In genomic region chr8:22013034-22013707, GRCm38 (mm10) we compare ENCODE assay signal across 10 mouse cellular contexts. TPM values are rescaled to one million over a fixed set of nuclear protein-coding genes. Genes with fewer than 3 reads are reported as not detected.
DNase-seq lines count a peak whose midpoint lies in the region; ATAC-seq and TF ChIP-seq lines count a peak whose summit lies in the region.
"Had no signal": no experiment of that assay in that cellular context is flagged by ENCODE, and none has a peak within 500 bp of the region (broad histone marks: within the 10 kb centered on the region; RNA-seq: fewer than 3 reads in every experiment).

No protein-coding gene starts in this region.

- no peak for DNase-seq in midbrain, embryonic 10.5 days (ENCODE audit: low spot score)
- no peak for DNase-seq in midbrain, embryonic 11.5 days (ENCODE audit: low spot score, missing footprints)
- peak; percentile 40 for DNase-seq in forebrain, postnatal 0 days
- DNase-seq in splenic B cell, adult 2 months (ENCODE audit: low read depth, low spot score), result peak; percentile 20
- DNase-seq in thymus, postnatal 25 days, result no peak
- DNase-seq: lung, postnatal 14 days had no signal

- no peak overlapping the region for H3K27ac ChIP-seq in midbrain, embryonic 10.5 days (replicated peaks)
- H3K27ac ChIP-seq in midbrain, embryonic 11.5 days (ENCODE audit: low read depth, low read length), result no peak overlapping the region
- H3K27ac ChIP-seq in cortical plate, adult 2 months (ENCODE audit: insufficient read depth, low read length), result no peak overlapping the region
- no peak overlapping the region for H3K27ac ChIP-seq in forebrain, postnatal 0 days (ENCODE audit: low read depth, low read length)

- H3K9me3 ChIP-seq in midbrain, embryonic 10.5 days (replicated peaks), result no peaks in the 10 kb centered on the region
- H3K9me3 ChIP-seq in midbrain, embryonic 11.5 days (ENCODE audit: control insufficient read depth, low read length), result no peaks in the 10 kb centered on the region
- no peaks in the 10 kb centered on the region for H3K9me3 ChIP-seq in forebrain, postnatal 0 days (ENCODE audit: low read length)

- H3K4me2 ChIP-seq in midbrain, embryonic 11.5 days, result no peak overlapping the region
- H3K4me2 ChIP-seq in forebrain, postnatal 0 days (ENCODE audit: low read depth), result peak overlapping the region; percentile 33

- TF ChIP-seq POLR2A in cortical plate, adult 2 months (IDR thresholded peaks at IDR 0.05; ENCODE audit: extremely low read depth, insufficient read depth, low read length), result no peak

- no peak for TF ChIP-seq CTCF in cortical plate, adult 2 months (IDR thresholded peaks at IDR 0.05; ENCODE audit: extremely low read depth, insufficient read depth, low read length)
- no peak for TF ChIP-seq CTCF in forebrain, postnatal 0 days (IDR thresholded peaks at IDR 0.05; ENCODE audit: low read depth)

- H3K4me1 ChIP-seq in midbrain, embryonic 10.5 days, result no peaks in the 10 kb centered on the region
- H3K4me1 ChIP-seq in midbrain, embryonic 11.5 days (ENCODE audit: control insufficient read depth, insufficient read depth, low read length), result no peaks in the 10 kb centered on the region
- H3K4me1 ChIP-seq in cortical plate, adult 2 months (ENCODE audit: control insufficient read depth, insufficient read depth, low read length), result no peaks in the 10 kb centered on the region
- no peaks in the 10 kb centered on the region for H3K4me1 ChIP-seq in forebrain, postnatal 0 days (ENCODE audit: insufficient read depth)

- no peak for ATAC-seq in midbrain, embryonic 11.5 days (ENCODE audit: low FRiP score)
- peak; percentile 83 for ATAC-seq in forebrain, postnatal 0 days
- no peak for ATAC-seq in cerebellum, adult (ENCODE audit: insufficient number of reproducible peaks, low FRiP score, low TSS enrichment)

- 0 out of 2 replicates have a peak, but pooled peaks cover 4% of the 10 kb centered on the region for H3K27me3 ChIP-seq in midbrain, embryonic 10.5 days (ENCODE audit: low read depth, poor library complexity, severe bottlenecking)
- no peaks in the 10 kb centered on the region for H3K27me3 ChIP-seq in midbrain, embryonic 11.5 days (ENCODE audit: control insufficient read depth, insufficient read depth, low read length)
- no peaks in the 10 kb centered on the region for H3K27me3 ChIP-seq in forebrain, postnatal 0 days (ENCODE audit: insufficient read depth, low read length)
- no peaks in the 10 kb centered on the region for H3K27me3 ChIP-seq in splenic B cell, adult 2 months (ENCODE audit: control insufficient read depth, insufficient read depth, low read length, poor library complexity, severe bottlenecking)

- no peak overlapping the region for H3K9ac ChIP-seq in midbrain, embryonic 11.5 days (ENCODE audit: low read length)
- H3K9ac ChIP-seq in forebrain, postnatal 0 days, result peak overlapping the region; percentile 26

- no peaks in the 10 kb centered on the region for H3K36me3 ChIP-seq in midbrain, embryonic 10.5 days
- H3K36me3 ChIP-seq in midbrain, embryonic 11.5 days (ENCODE audit: control insufficient read depth, insufficient read depth, low read length), result no peaks in the 10 kb centered on the region
- no peaks in the 10 kb centered on the region for H3K36me3 ChIP-seq in forebrain, postnatal 0 days (ENCODE audit: insufficient read depth)
- no peaks in the 10 kb centered on the region for H3K36me3 ChIP-seq in splenic B cell, adult 2 months (ENCODE audit: control insufficient read depth, insufficient read depth, low read length, poor library complexity, severe bottlenecking)

- peak overlapping the region; percentile 2; the same call in 1 of the 2 replicates for H3K4me3 ChIP-seq in midbrain, embryonic 10.5 days
- H3K4me3 ChIP-seq in midbrain, embryonic 11.5 days (ENCODE audit: low read depth, low read length), result no peak overlapping the region
- peak overlapping the region; percentile 39 for H3K4me3 ChIP-seq in cortical plate, adult 2 months (ENCODE audit: insufficient read depth, low read length)
- H3K4me3 ChIP-seq in forebrain, postnatal 0 days (ENCODE audit: low read depth, low read length), result peak overlapping the region; percentile 32

- WGBS in midbrain, embryonic 10.5 days, result 71% methylated on average over 24 of the region's 24 CpGs
- WGBS in midbrain, embryonic 11.5 days, result 76% methylated on average over 24 of the region's 24 CpGs
- WGBS in forebrain, postnatal 0 days, result 25% methylated on average over 24 of the region's 24 CpGs

RNA-seq across cellular contexts. Expression of gene Ccdc70, which starts 43.6 kb away (rescaled TPM):
- polyA plus RNA-seq in midbrain, embryonic 10.5 days (2016; fragmentation: Nextera tagmentation; extraction: Ambion mirVana), result not detected in 2 replicates
- polyA plus RNA-seq in midbrain, embryonic 11.5 days (2014; fragmentation: Nextera tagmentation; extraction: Ambion mirVana), result not detected in 2 replicates
- not detected in 2 replicates for polyA plus RNA-seq in cortical plate, adult 2 months (2012; rRNA removed)
- total RNA-seq in forebrain, postnatal 0 days (2014; rRNA removed), result not detected in 2 replicates
- polyA plus RNA-seq in forebrain, postnatal 0 days (2015; fragmentation: Nextera tagmentation; extraction: Ambion mirVana), result not detected in 2 replicates
- total RNA-seq: layer of hippocampus, adult 8-10 months had no signal
- polyA plus RNA-seq: heart, embryonic 16.5 days had no signal

RNA-seq across cellular contexts. Expression of gene Atp7b, which starts 46.9 kb away (rescaled TPM):
- polyA plus RNA-seq in midbrain, embryonic 10.5 days (2016; fragmentation: Nextera tagmentation; extraction: Ambion mirVana), result 2.4 and 2.6 TPM in 2 replicates
- polyA plus RNA-seq in midbrain, embryonic 11.5 days (2014; fragmentation: Nextera tagmentation; extraction: Ambion mirVana), result 1.8 and 2.0 TPM in 2 replicates
- 1.4 and 1.6 TPM in 2 replicates for polyA plus RNA-seq in cortical plate, adult 2 months (2012; rRNA removed)
- total RNA-seq in forebrain, postnatal 0 days (2014; rRNA removed), result 2.4 and 3.6 TPM in 2 replicates
- polyA plus RNA-seq in forebrain, postnatal 0 days (2015; fragmentation: Nextera tagmentation; extraction: Ambion mirVana), result 0.84 and 1.2 TPM in 2 replicates

RNA-seq across cellular contexts. Expression of gene Alg11, which starts 47.4 kb away (rescaled TPM):
- 39.4 and 41.0 TPM in 2 replicates for polyA plus RNA-seq in midbrain, embryonic 10.5 days (2016; fragmentation: Nextera tagmentation; extraction: Ambion mirVana)
- polyA plus RNA-seq in midbrain, embryonic 11.5 days (2014; fragmentation: Nextera tagmentation; extraction: Ambion mirVana), result 32.5 and 35.9 TPM in 2 replicates
- 12.3 and 13.0 TPM in 2 replicates for polyA plus RNA-seq in cortical plate, adult 2 months (2012; rRNA removed)
- 32.0 and 44.6 TPM in 2 replicates for total RNA-seq in forebrain, postnatal 0 days (2014; rRNA removed)
- 22.3 and 29.1 TPM in 2 replicates for polyA plus RNA-seq in forebrain, postnatal 0 days (2015; fragmentation: Nextera tagmentation; extraction: Ambion mirVana)

RNA-seq across cellular contexts. Expression of gene Fam90a1a, which starts 54.7 kb away (rescaled TPM):
- not detected in 2 replicates for polyA plus RNA-seq in midbrain, embryonic 10.5 days (2016; fragmentation: Nextera tagmentation; extraction: Ambion mirVana)
- not detected in 2 replicates for polyA plus RNA-seq in midbrain, embryonic 11.5 days (2014; fragmentation: Nextera tagmentation; extraction: Ambion mirVana)
- not detected in 2 replicates for polyA plus RNA-seq in cortical plate, adult 2 months (2012; rRNA removed)
- not detected in 2 replicates for total RNA-seq in forebrain, postnatal 0 days (2014; rRNA removed)
- not detected in 2 replicates for polyA plus RNA-seq in forebrain, postnatal 0 days (2015; fragmentation: Nextera tagmentation; extraction: Ambion mirVana)
- total RNA-seq: layer of hippocampus, adult 8-10 months had no signal
- polyA plus RNA-seq: heart, embryonic 16.5 days had no signal

Comparison
In these comparisons a context has a peak if more than half of its experiments do, and no peak if none do; other contexts are left out.
1. DNase-seq: peak in forebrain, postnatal 0 days (single experiment) and splenic B cell, adult 2 months (single experiment); none in midbrain, embryonic 10.5 days (single experiment), midbrain, embryonic 11.5 days (single experiment) and thymus, postnatal 25 days (single experiment).